In the genomic region with DNA sequence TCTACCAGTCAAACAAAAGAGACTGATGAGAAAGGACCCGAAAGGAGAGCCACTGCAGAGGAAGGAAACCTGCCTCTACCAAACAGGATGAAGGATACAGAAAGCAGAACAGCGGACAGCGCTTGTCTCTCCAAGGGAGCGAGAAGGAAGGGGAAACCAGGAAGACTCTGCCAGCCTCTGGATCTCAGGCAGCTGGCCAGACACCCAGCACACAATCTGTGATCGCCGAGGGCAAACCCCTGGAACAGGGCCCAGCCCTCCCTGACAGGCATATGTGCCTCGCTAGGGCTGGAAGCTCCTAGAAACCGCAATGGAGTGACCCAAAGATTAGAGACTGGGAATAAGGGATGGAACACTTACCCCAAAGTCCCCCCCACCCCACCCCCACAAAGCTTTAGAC, we compare ENCODE assay signal across 8 mouse cellular contexts. TPM values are rescaled to one million over a fixed set of nuclear protein-coding genes. Genes with fewer than 3 reads are reported as not detected.
DNase-seq lines count a peak whose midpoint lies in the region; ATAC-seq and TF ChIP-seq lines count a peak whose summit lies in the region.

No protein-coding gene starts in this region.

- H3ac ChIP-seq in myocyte (ENCODE audit: control insufficient read depth, insufficient read length) = no peak overlapping the region

- no peak overlapping the region for H3K27ac ChIP-seq in midbrain, postnatal 0 days (ENCODE audit: low read depth, low read length)
- no peak overlapping the region for H3K27ac ChIP-seq in midbrain, embryonic 16.5 days (ENCODE audit: low read length)
- peak overlapping the region; percentile 61 for H3K27ac ChIP-seq in embryonic facial prominence, embryonic 14.5 days (replicated peaks; ENCODE audit: low read depth, low read length)
- peak overlapping the region; percentile 55 for H3K27ac ChIP-seq in intestine, embryonic 16.5 days (ENCODE audit: low read length)

- H3K36me3 ChIP-seq in midbrain, postnatal 0 days (ENCODE audit: insufficient read depth, low read length) = no peaks in the 10 kb centered on the region
- no peaks in the 10 kb centered on the region for H3K36me3 ChIP-seq in midbrain, embryonic 16.5 days (ENCODE audit: control insufficient read depth, insufficient read depth, low read length)
- peaks cover 13% of the 10 kb centered on the region for H3K36me3 ChIP-seq in embryonic facial prominence, embryonic 14.5 days (ENCODE audit: control insufficient read depth, insufficient read depth, low read length)
- peaks cover 5% of the 10 kb centered on the region; the same call in 1 of the 2 replicates for H3K36me3 ChIP-seq in intestine, embryonic 16.5 days (ENCODE audit: control insufficient read depth, insufficient read depth, low read length)
- H3K36me3 ChIP-seq in myocyte (ENCODE audit: control insufficient read depth, insufficient read depth) = no peaks in the 10 kb centered on the region

- no peak overlapping the region for H3K9ac ChIP-seq in midbrain, postnatal 0 days (replicated peaks; ENCODE audit: low read length, poor library complexity, severe bottlenecking)
- H3K9ac ChIP-seq in midbrain, embryonic 16.5 days (ENCODE audit: low read depth, low read length) = no peak overlapping the region
- H3K9ac ChIP-seq in embryonic facial prominence, embryonic 14.5 days (ENCODE audit: low read depth, low read length) = no peak overlapping the region
- no peak overlapping the region for H3K9ac ChIP-seq in intestine, embryonic 16.5 days (ENCODE audit: low read depth, low read length)

- DNase-seq in midbrain, postnatal 0 days (ENCODE audit: low spot score) = peak; percentile 69
- DNase-seq in embryonic facial prominence, embryonic 14.5 days (ENCODE audit: low spot score) = peak; percentile 68
- no peak for DNase-seq in layer of hippocampus, adult 8-10 months (ENCODE audit: low spot score in 2 of 2)
- no peak for DNase-seq in embryo, embryonic 9.5 days (ENCODE audit: extremely low spot score)

- no peaks in the 10 kb centered on the region for H3K9me3 ChIP-seq in midbrain, postnatal 0 days (ENCODE audit: low read length)
- H3K9me3 ChIP-seq in midbrain, embryonic 16.5 days (replicated peaks; ENCODE audit: control insufficient read depth, low read length, poor library complexity, severe bottlenecking) = no peaks in the 10 kb centered on the region
- H3K9me3 ChIP-seq in embryonic facial prominence, embryonic 14.5 days (ENCODE audit: control insufficient read depth, low read length) = no peaks in the 10 kb centered on the region
- no peaks in the 10 kb centered on the region for H3K9me3 ChIP-seq in intestine, embryonic 16.5 days (ENCODE audit: control insufficient read depth, low read length)

- TF ChIP-seq POLR2A in myocyte (IDR thresholded peaks at IDR 0.05; ENCODE audit: insufficient read length, low read depth) = no peak

- no peak for ATAC-seq in midbrain, postnatal 0 days (ENCODE audit: low FRiP score)
- no peak for ATAC-seq in midbrain, embryonic 16.5 days
- no peak for ATAC-seq in embryonic facial prominence, embryonic 14.5 days (ENCODE audit: low read depth)
- ATAC-seq in intestine, embryonic 16.5 days = no peak
- ATAC-seq in CD4-positive, CD25-positive, alpha-beta regulatory T cell, adult 4 months = no peak

- H3K4me1 ChIP-seq in midbrain, postnatal 0 days (ENCODE audit: insufficient read depth, low read length) = no peaks in the 10 kb centered on the region
- H3K4me1 ChIP-seq in midbrain, embryonic 16.5 days (ENCODE audit: control insufficient read depth, insufficient read depth, low read length) = peaks cover 17% of the 10 kb centered on the region
- peaks cover 58% of the 10 kb centered on the region for H3K4me1 ChIP-seq in embryonic facial prominence, embryonic 14.5 days (ENCODE audit: control insufficient read depth, insufficient read depth, low read length)
- H3K4me1 ChIP-seq in intestine, embryonic 16.5 days (ENCODE audit: control insufficient read depth, insufficient read depth, low read length) = peaks cover 61% of the 10 kb centered on the region

- no peak overlapping the region for H3K4me3 ChIP-seq in midbrain, postnatal 0 days (ENCODE audit: low read depth, low read length)
- H3K4me3 ChIP-seq in midbrain, embryonic 16.5 days (ENCODE audit: low read depth, low read length) = no peak overlapping the region
- H3K4me3 ChIP-seq in embryonic facial prominence, embryonic 14.5 days (ENCODE audit: low read depth, low read length) = no peak overlapping the region
- H3K4me3 ChIP-seq in intestine, embryonic 16.5 days (ENCODE audit: low read length) = no peak overlapping the region
- no peak overlapping the region for H3K4me3 ChIP-seq in myocyte

- H3K4me2 ChIP-seq in midbrain, postnatal 0 days (ENCODE audit: low read depth, low read length, poor library complexity, severe bottlenecking) = no peak overlapping the region
- H3K4me2 ChIP-seq in midbrain, embryonic 16.5 days (ENCODE audit: low read length) = no peak overlapping the region
- H3K4me2 ChIP-seq in embryonic facial prominence, embryonic 14.5 days (ENCODE audit: low read depth, low read length) = no peak overlapping the region
- no peak overlapping the region for H3K4me2 ChIP-seq in intestine, embryonic 16.5 days (ENCODE audit: low read depth, low read length)
- H3K4me2 ChIP-seq in myocyte (ENCODE audit: low read depth) = peak overlapping the region; percentile 39

- H3K27me3 ChIP-seq in midbrain, postnatal 0 days (ENCODE audit: insufficient read depth, low read length) = no peaks in the 10 kb centered on the region
- H3K27me3 ChIP-seq in midbrain, embryonic 16.5 days (ENCODE audit: control insufficient read depth, insufficient read depth, low read depth, low read length) = no peaks in the 10 kb centered on the region
- H3K27me3 ChIP-seq in embryonic facial prominence, embryonic 14.5 days (replicated peaks; ENCODE audit: control insufficient read depth, insufficient read depth, low read length) = no peaks in the 10 kb centered on the region
- H3K27me3 ChIP-seq in intestine, embryonic 16.5 days (replicated peaks; ENCODE audit: control insufficient read depth, insufficient read depth, low read length) = no peaks in the 10 kb centered on the region
- no peaks in the 10 kb centered on the region for H3K27me3 ChIP-seq in myocyte (ENCODE audit: control insufficient read depth, insufficient read depth, insufficient read length)

- H3K79me2 ChIP-seq in myocyte (ENCODE audit: control insufficient read depth, insufficient read depth) = no peaks in the 10 kb centered on the region

- TF ChIP-seq CTCF in midbrain, postnatal 0 days (IDR thresholded peaks at IDR 0.05) = no peak

- WGBS in midbrain, postnatal 0 days = 62% methylated on average over 8 of the region's 8 CpGs
- WGBS in midbrain, embryonic 16.5 days = 72% methylated on average over 8 of the region's 8 CpGs
- WGBS in embryonic facial prominence, embryonic 14.5 days = 43% methylated on average over 8 of the region's 8 CpGs
- WGBS in intestine, embryonic 16.5 days = 42% methylated on average over 8 of the region's 8 CpGs

TF ChIP-seq in myocyte, 11 proteins besides CTCF, POLR2A, EP300 and RAD21:
- TF ChIP-seq E2F4 (IDR thresholded peaks at IDR 0.05; ENCODE audit: insufficient read depth) (no peak), MYOD1 (IDR thresholded peaks at IDR 0.05; ENCODE audit: control insufficient read depth in 1 of 3, insufficient read length in 2 of 3, low read depth in 2 of 3) (no peak), TCF3 (IDR thresholded peaks at IDR 0.05; ENCODE audit: insufficient read length, low read depth) (no peak), REST (IDR thresholded peaks at IDR 0.05; ENCODE audit: insufficient read depth, insufficient read length) (peak; percentile 38), POLR2AphosphoS2 (IDR thresholded peaks at IDR 0.05; ENCODE audit: insufficient read length, low read depth) (no peak), MYOG (IDR thresholded peaks at IDR 0.05; ENCODE audit: control insufficient read depth in 1 of 3, insufficient read depth in 1 of 3, insufficient read length in 2 of 3, low read depth in 2 of 3) (peak in 1 of 3 experiments; percentile 43)

RNA-seq across cellular contexts. Expression of a gene that starts 12.9 kb away (rescaled TPM):
- 6.8 and 9.8 TPM in 2 replicates for total RNA-seq in midbrain, postnatal 0 days (2014; rRNA removed)
- polyA plus RNA-seq in midbrain, postnatal 0 days (2015; fragmentation: Nextera tagmentation; extraction: Ambion mirVana) = 0.99 and 1.1 TPM in 2 replicates
- polyA plus RNA-seq in midbrain, embryonic 16.5 days (2015; fragmentation: Nextera tagmentation; extraction: Ambion mirVana) = 1.2 and 2.0 TPM in 2 replicates
- polyA plus RNA-seq in embryonic facial prominence, embryonic 14.5 days (2014; fragmentation: Nextera tagmentation; extraction: Ambion mirVana) = 5.6 and 7.6 TPM in 2 replicates
- 2.3 and 2.4 TPM in 2 replicates for polyA plus RNA-seq in intestine, embryonic 16.5 days (2015; fragmentation: Nextera tagmentation; extraction: Ambion mirVana)
- 4.8 TPM for polyA plus RNA-seq in myocyte (2012; fragmentation: generic; extraction: Trizol)
- 1 to 10 TPM; 2.0 to 8.6 (median 4.1) TPM for total RNA-seq in layer of hippocampus, adult 8-10 months (2022)
- polyA plus RNA-seq in CD4-positive, CD25-positive, alpha-beta regulatory T cell, adult 4 months (2017; shearing (Covaris generic)) = 1 to 10 TPM; 1.3 to 4.2 TPM

RNA-seq across cellular contexts. Expression of a gene that starts 57.0 kb away (rescaled TPM):
- 161 and 181 TPM in 2 replicates for total RNA-seq in midbrain, postnatal 0 days (2014; rRNA removed)
- polyA plus RNA-seq in midbrain, postnatal 0 days (2015; fragmentation: Nextera tagmentation; extraction: Ambion mirVana) = 331 and 352 TPM in 2 replicates
- polyA plus RNA-seq in midbrain, embryonic 16.5 days (2015; fragmentation: Nextera tagmentation; extraction: Ambion mirVana) = 306 and 312 TPM in 2 replicates
- 237 and 260 TPM in 2 replicates for polyA plus RNA-seq in embryonic facial prominence, embryonic 14.5 days (2014; fragmentation: Nextera tagmentation; extraction: Ambion mirVana)
- polyA plus RNA-seq in intestine, embryonic 16.5 days (2015; fragmentation: Nextera tagmentation; extraction: Ambion mirVana) = 191 and 204 TPM in 2 replicates
- polyA plus RNA-seq in myocyte (2012; fragmentation: generic; extraction: Trizol) = 311 TPM
- total RNA-seq in layer of hippocampus, adult 8-10 months (2022) = 100 to 1,000 TPM; 174 to 183 (median 182) TPM
- 100 to 1,000 TPM; 272 to 283 TPM for polyA plus RNA-seq in CD4-positive, CD25-positive, alpha-beta regulatory T cell, adult 4 months (2017; shearing (Covaris generic))

Comparison
In these comparisons a context has a peak if more than half of its experiments do, and no peak if none do; other contexts are left out.
1. DNase-seq: peak in midbrain, postnatal 0 days (single experiment) and embryonic facial prominence, embryonic 14.5 days (single experiment); none in layer of hippocampus, adult 8-10 months (0 of 2) and embryo, embryonic 9.5 days (single experiment).
2. H3K27ac ChIP-seq: peak in embryonic facial prominence, embryonic 14.5 days (single experiment) and intestine, embryonic 16.5 days (single experiment); none in midbrain, postnatal 0 days (single experiment) and midbrain, embryonic 16.5 days (single experiment).